Mouse (Mus musculus) cerebellum, postnatal 10 days (tissue): Measurements from ENCODE around the gene Sel1l2.
A peak's percentile ranks its signal among the peaks of the same experiment; 100 is the strongest.

Experiments used
- DNase-seq, 2 experiments: peaks; one replicate each; pipeline ENCODE4 v3.0.0; 2021; ENCODE audit warnings: mixed read lengths in 2 of 2

Gene Sel1l2

GRCm38 (mm10) chr2:140389525-140389924 lies at the start of gene Sel1l2:
TSS of gene Sel1l2 (minus strand) at chr2:140389706.
- DNase-seq, result no peak

GRCm38 (mm10) chr2:140439081-140439480 lies 49.6 kb upstream of the Sel1l2 start:
- DNase-seq, result no peak

GRCm38 (mm10) chr2:140427283-140427682 lies 37.8 kb upstream of the Sel1l2 start:
- peak; percentile 28 to 75 for DNase-seq

- DNase-seq, result no peak
Measured at GRCm38 (mm10) chr2:140425844-140426243, 36.3 kb upstream of the Sel1l2 start.

GRCm38 (mm10) chr2:140395744-140396231 lies 6.3 kb upstream of the Sel1l2 start:
- DNase-seq, result peak; percentile 71 to 77

GRCm38 (mm10) chr2:140395179-140395578 lies 5.7 kb upstream of the Sel1l2 start, which contains the start of gene Macrod2:
TSS of gene Macrod2 (plus strand) at chr2:140395309.
- DNase-seq, result peak; percentile 99 to 100

GRCm38 (mm10) chr2:140364804-140365203 lies 24.7 kb downstream of the Sel1l2 start:
- DNase-seq, result no peak

- no peak for DNase-seq
Measured at GRCm38 (mm10) chr2:140359905-140360304, 29.6 kb downstream of the Sel1l2 start.

- no peak for DNase-seq
Measured at GRCm38 (mm10) chr2:140342394-140342793, 47.1 kb downstream of the Sel1l2 start.

GRCm38 (mm10) chr2:140330508-140331306 lies 58.8 kb downstream of the Sel1l2 start:
- no peak for DNase-seq

- no peak for DNase-seq
Measured at GRCm38 (mm10) chr2:140302976-140303708, 86.4 kb downstream of the Sel1l2 start.

- no peak for DNase-seq
Measured at GRCm38 (mm10) chr2:140297155-140297554, 92.4 kb downstream of the Sel1l2 start.

- no peak for DNase-seq
Measured at GRCm38 (mm10) chr2:140293820-140294219, 95.7 kb downstream of the Sel1l2 start.

- no peak for DNase-seq
Measured at GRCm38 (mm10) chr2:140280808-140281207, 108.7 kb downstream of the Sel1l2 start.

GRCm38 (mm10) chr2:140255595-140256141 lies 133.8 kb downstream of the Sel1l2 start:
- no peak for DNase-seq

GRCm38 (mm10) chr2:140254256-140254655 lies 135.2 kb downstream of the Sel1l2 start:
- no peak for DNase-seq

- DNase-seq, result no peak
Measured at GRCm38 (mm10) chr2:140243105-140243504, 146.4 kb downstream of the Sel1l2 start.

- DNase-seq, result no peak
Measured at GRCm38 (mm10) chr2:140242398-140242797, 147.1 kb downstream of the Sel1l2 start.

- peak in 1 of 2 experiments; percentile 11 for DNase-seq
Measured at GRCm38 (mm10) chr2:140237245-140237644, 152.3 kb downstream of the Sel1l2 start.

GRCm38 (mm10) chr2:140230295-140230694 lies 159.2 kb downstream of the Sel1l2 start:
- no peak for DNase-seq

- no peak for DNase-seq
Measured at GRCm38 (mm10) chr2:140220325-140220724, 169.2 kb downstream of the Sel1l2 start.

GRCm38 (mm10) chr2:140215965-140216364 lies 173.5 kb downstream of the Sel1l2 start:
- peak; percentile 22 to 31 for DNase-seq

- peak; percentile 36 for DNase-seq
Measured at GRCm38 (mm10) chr2:140215415-140215814, 174.1 kb downstream of the Sel1l2 start.
